Mouse (Mus musculus): ENCODE results near the gene Nms.

- no peak for TF ChIP-seq ETS1 (conservative IDR thresholded peaks at IDR 0.05; ENCODE audit: low read depth, low read length)
- no peak for TF ChIP-seq USF1 (IDR thresholded peaks at IDR 0.05; ENCODE audit: low read depth, low read length)
- TF ChIP-seq MEF2A (IDR thresholded peaks at IDR 0.05; ENCODE audit: borderline replicate concordance, low read depth, low read length): no peak
- no peak for TF ChIP-seq POLR2AphosphoS2 (IDR thresholded peaks at IDR 0.05; ENCODE audit: low read depth, low read length)
- no peak for TF ChIP-seq E2F4 (IDR thresholded peaks at IDR 0.05; ENCODE audit: insufficient replicate concordance, low read depth, low read length)
- TF ChIP-seq ZC3H11A (IDR thresholded peaks at IDR 0.05; ENCODE audit: low read depth, low read length): no peak
- no peak for TF ChIP-seq HCFC1 (IDR thresholded peaks at IDR 0.05; ENCODE audit: low read depth, low read length)
- TF ChIP-seq POLR2A (IDR thresholded peaks at IDR 0.05; ENCODE audit: low read depth, low read length): no peak
- no peak for TF ChIP-seq CTCF (conservative IDR thresholded peaks at IDR 0.05 in 1 of 2, IDR thresholded peaks at IDR 0.05 in 1 of 2; ENCODE audit: low read depth in 2 of 2, low read length in 2 of 2)
These were observed 30.2 kb downstream of the Nms start for GRCm38 (mm10) chr1:38969116-38969515.

Measured in CH12.LX (cell line).